Mouse (Mus musculus) lung, embryonic 14.5 days (tissue): ENCODE measurements around the gene Nfia. TPM values are rescaled to one million over a fixed set of nuclear protein-coding genes. Genes with fewer than 3 reads are reported as not detected.

Source experiments
- ATAC-seq: fragments of 200-750 bp; cut with Nextera tagmentation; 2 replicates; pipeline ENCODE4 v1.8.0; 2017; ENCODE audit warnings: mild to moderate bottlenecking, moderate TSS enrichment, moderate library complexity; ENCODE audit not compliant: insufficient read depth
- DNase-seq: peaks from one replicate; pipeline ENCODE4 v3.0.0-alpha.2; 2015
- H3K27ac ChIP-seq: fragments of 300-500 bp; sonication (generic); 2 replicates; pipeline ENCODE4 v1.5.1; 2014; ENCODE audit warnings: low read depth, mild to moderate bottlenecking, moderate library complexity
- H3K27me3 ChIP-seq: fragments of 300-500 bp; sonication (generic); 2 replicates; pipeline ENCODE4 v1.6.1; 2014; ENCODE audit warnings: low read length, control low read depth; ENCODE audit not compliant: insufficient read depth
- H3K36me3 ChIP-seq: fragments of 300-500 bp; sonication (generic); 2 replicates; pipeline ENCODE4 v1.6.1; 2014; ENCODE audit warnings: control low read depth; ENCODE audit not compliant: insufficient read depth
- H3K4me1 ChIP-seq: fragments of 300-500 bp; sonication (generic); 2 replicates; pipeline ENCODE4 v1.6.1; 2014; ENCODE audit warnings: antibody characterized with exemption, control low read depth; ENCODE audit not compliant: insufficient read depth
- H3K4me2 ChIP-seq: fragments of 300-500 bp; sonication (generic); 2 replicates; pipeline ENCODE4 v1.6.1; 2014; ENCODE audit warnings: mild to moderate bottlenecking
- H3K4me3 ChIP-seq: fragments of 300-500 bp; sonication (generic); 2 replicates; pipeline ENCODE4 v1.5.1; 2014; ENCODE audit warnings: low read depth, low read length
- H3K9ac ChIP-seq: fragments of 300-500 bp; sonication (generic); 2 replicates; pipeline ENCODE4 v1.6.1; 2014
- H3K9me3 ChIP-seq: fragments of 300-500 bp; sonication (generic); 2 replicates; pipeline ENCODE4 v1.6.1; 2016; ENCODE audit warnings: low read depth, low read length, control low read depth
- CTCF ChIP-seq: IDR thresholded peaks from 2 replicates; pipeline ENCODE4 v1.5.1; 2016; ENCODE audit warnings: antibody characterized with exemption, low read depth
- WGBS: fragments of 180-500 bp; shearing (Covaris S2); extraction: QIAGEN DNeasy Blood & Tissue Kit; methylation state at CpG from one replicate; pipeline ENCODE4 v1.1.7; 2014; 5-methylcytosine and 5-hydroxymethylcytosine counted together
- polyA plus RNA-seq: library from polyadenylated mRNA; unstranded; fragments of >200 nt; fragmentation: Nextera tagmentation; extraction: Ambion mirVana; gene quantifications from 2 replicates; pipeline ENCODE4 v1.2.1, GENCODE M21; 2014

Gene Nfia
- polyA plus RNA-seq, 1 experiment from 2014 or later, result 48.2 TPM

DNA sequence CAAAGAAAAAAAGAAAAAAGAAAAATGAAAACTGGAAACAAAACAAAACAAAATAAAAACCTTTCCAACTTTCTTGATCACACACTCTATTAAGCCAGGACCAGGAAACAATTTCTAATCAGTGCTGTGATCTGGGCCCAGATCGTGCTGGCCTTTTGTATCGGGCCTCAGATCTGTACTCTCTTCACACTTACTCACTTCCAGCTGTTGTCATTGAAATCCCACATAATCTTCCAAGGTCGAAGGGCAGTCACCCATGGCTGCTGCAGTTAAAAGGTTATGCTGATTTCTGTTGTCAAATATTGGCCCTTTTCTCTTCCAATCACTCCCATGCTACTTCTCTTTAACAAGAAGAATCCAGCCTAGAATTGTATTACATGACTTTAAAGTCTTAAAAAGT, 219.3 kb downstream of the Nfia start:
- Histone ChIP-seq H3K9me3 (no peaks in the 10 kb centered on the region), H3K36me3 (no peaks in the 10 kb centered on the region), H3K4me2 (no peak overlapping the region), H3K4me3 (no peak overlapping the region), H3K9ac (no peak overlapping the region), H3K27me3 (no peaks in the 10 kb centered on the region), H3K4me1 (0 out of 2 replicates have a peak, but pooled peaks cover 11% of the 10 kb centered on the region), H3K27ac (no peak overlapping the region)
- no peak for TF ChIP-seq CTCF
- no peak for ATAC-seq
- 47% methylated on average over 3 of the region's 3 CpGs for WGBS
- DNase-seq, result no peak

DNA sequence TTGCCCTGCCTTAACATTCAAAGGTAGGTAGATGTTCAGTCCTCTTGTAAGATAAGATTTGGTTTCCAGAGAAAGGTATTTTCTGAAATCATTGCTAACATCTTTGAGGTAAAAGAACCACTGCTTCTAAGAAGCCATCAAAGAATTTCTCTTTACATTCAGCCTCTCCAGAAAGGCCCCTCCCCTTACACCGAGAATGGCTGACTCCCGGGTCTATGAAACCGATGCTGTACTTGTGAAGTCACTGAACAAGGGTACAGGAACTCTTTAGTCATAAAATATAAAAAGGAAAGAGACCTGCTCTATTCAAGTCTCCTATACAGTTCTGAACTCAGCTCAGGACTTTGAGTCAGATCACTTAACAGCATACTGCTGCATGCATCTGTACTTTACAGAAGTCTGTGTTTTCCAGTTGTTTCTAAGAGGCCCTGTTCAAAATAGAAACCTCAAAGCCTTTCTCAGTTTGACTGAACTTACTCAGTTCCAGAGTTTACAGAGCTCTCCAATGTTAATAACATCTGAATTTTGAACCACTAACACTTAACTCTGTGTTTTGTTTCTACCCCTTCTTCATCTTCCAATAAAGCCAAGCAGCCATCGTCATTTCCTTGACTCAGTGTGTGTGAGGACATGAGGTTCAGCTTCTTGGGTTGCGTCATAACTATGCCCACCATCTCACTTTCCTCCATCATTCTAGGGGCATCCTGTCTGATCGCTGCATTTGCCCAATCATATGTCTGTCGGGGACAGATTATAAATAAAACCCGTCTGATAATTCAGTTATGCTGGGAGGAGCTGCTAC, 223.6 kb downstream of the Nfia start:
- no peaks in the 10 kb centered on the region for H3K27me3 ChIP-seq
- H3K36me3 ChIP-seq, result no peaks in the 10 kb centered on the region
- 72% methylated on average over 8 of the region's 8 CpGs for WGBS
- 0 out of 2 replicates have a peak, but pooled peaks cover 3% of the 10 kb centered on the region for H3K4me1 ChIP-seq
- no peak overlapping the region for H3K4me3 ChIP-seq
- ATAC-seq, result no peak
- no peak for TF ChIP-seq CTCF
- H3K27ac ChIP-seq, result no peak overlapping the region
- no peaks in the 10 kb centered on the region for H3K9me3 ChIP-seq
- H3K4me2 ChIP-seq, result no peak overlapping the region
- no peak for DNase-seq
- no peak overlapping the region for H3K9ac ChIP-seq

DNA sequence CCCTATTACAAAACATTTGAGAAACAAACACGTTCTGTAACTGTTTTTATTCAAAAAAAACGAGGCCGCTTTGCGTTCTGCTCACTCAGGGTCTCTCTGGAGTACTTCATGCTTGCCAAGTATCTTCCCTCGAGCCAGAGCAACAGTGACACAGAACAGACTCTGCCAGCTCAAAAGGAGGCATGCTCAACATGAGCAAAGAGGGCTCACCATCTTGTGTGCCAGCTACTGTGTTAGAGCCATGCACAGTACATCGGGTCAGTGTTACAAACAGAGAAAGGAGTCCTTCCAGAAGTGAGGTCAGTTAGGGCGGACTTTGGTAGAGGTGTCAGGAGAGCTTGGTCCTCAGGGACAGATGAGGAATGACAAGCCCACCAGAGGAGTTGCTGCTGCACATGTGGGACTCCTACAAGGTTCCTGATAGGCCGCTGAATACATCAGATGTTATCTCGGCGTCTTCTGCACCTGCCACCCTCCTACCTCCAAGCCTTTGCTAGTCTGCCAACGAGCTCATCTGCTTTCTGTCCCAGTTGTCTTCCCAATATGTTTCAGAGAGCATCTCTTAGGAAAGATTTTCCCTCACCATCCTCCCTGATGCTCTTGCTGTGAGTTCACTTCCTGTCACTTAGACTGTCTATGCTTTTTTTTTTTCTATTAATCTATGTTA, 224.8 kb downstream of the Nfia start:
- Histone ChIP-seq H3K27me3 (no peaks in the 10 kb centered on the region), H3K4me1 (0 out of 2 replicates have a peak, but pooled peaks cover 3% of the 10 kb centered on the region), H3K9ac (no peak overlapping the region), H3K9me3 (no peaks in the 10 kb centered on the region), H3K36me3 (peaks cover 2% of the 10 kb centered on the region; the same call in 1 of the 2 replicates), H3K4me3 (no peak overlapping the region), H3K4me2 (no peak overlapping the region), H3K27ac (no peak overlapping the region)
- ATAC-seq (peak; percentile 8; the same call in 1 of the 2 replicates), DNase-seq (no peak)
- TF ChIP-seq CTCF, result no peak
- WGBS, result 78% methylated on average over 11 of the region's 11 CpGs

DNA sequence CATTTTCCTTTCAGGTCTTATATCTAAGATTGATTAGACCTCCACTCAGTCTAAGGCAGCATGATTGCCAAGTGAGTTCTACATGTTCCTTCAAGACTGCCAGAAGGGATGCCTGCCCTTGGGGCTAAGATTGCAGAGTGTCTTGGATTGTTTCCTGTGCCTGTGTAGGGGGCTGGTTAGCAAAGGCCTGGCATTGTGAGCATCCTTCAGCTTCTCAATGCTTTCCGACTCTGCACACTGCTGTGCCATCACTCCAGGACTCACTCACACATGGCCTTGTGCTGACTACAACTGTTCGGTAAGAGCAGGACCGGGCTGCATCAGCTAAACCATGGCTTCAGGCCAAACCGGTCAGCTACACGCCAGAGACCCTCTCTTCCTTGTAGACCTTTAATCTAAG, 229.7 kb downstream of the Nfia start:
- no peak for TF ChIP-seq CTCF
- DNase-seq, result peak; percentile 28
- no peaks in the 10 kb centered on the region for H3K9me3 ChIP-seq
- H3K36me3 ChIP-seq, result peaks cover 3% of the 10 kb centered on the region; the same call in 1 of the 2 replicates
- H3K4me3 ChIP-seq, result no peak overlapping the region
- H3K4me2 ChIP-seq, result no peak overlapping the region
- H3K9ac ChIP-seq, result no peak overlapping the region
- no peak for ATAC-seq
- peaks cover 22% of the 10 kb centered on the region for H3K4me1 ChIP-seq
- H3K27ac ChIP-seq, result peak overlapping the region; percentile 95; the same call in 1 of the 2 replicates
- WGBS, result 58% methylated on average over 5 of the region's 5 CpGs
- H3K27me3 ChIP-seq, result no peaks in the 10 kb centered on the region

DNA sequence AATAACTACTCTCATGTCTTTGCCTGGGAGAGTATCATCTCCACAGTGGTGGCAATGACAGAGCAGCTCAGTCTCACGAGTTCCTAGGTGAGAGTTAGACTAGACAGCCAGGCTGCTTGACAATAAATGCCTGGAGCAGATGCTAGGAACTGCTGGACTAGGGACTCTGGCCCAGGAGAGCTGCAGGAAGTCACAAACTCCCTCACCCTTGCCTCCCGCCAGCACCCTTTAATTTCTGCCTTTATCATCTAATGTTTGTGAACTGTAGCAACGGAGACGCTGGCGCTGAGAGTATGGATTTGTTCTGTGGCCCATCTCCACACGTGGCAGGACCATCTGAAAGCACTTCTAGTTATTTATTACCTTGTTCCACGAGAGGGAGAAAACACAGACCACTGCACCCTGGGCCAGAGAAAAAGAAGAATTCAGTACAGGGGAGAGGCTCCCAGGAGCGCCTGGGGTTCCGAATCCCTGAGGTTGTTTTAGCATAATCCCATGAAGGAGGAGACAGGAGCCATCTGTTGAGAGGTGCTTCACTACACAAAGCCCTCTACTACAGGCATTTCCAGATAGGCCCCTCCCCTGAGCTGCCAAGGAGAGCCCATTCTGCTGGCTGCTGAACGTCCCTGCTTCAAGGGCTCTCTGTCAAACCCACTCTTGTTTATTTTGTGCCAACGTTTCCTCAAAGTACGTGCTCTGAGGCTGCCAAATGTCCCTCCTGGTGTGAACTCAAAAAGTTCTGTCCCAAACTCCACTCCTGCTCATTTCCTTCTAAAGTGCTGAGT, 231.0 kb downstream of the Nfia start:
- DNase-seq (peak; percentile 72), ATAC-seq (peak; percentile 86)
- Histone ChIP-seq H3K4me3 (no peak overlapping the region), H3K27me3 (no peaks in the 10 kb centered on the region), H3K9ac (0 out of 2 replicates have a peak overlapping the region, but pooled peaks have one; percentile 20), H3K4me1 (peaks cover 22% of the 10 kb centered on the region), H3K4me2 (peak overlapping the region; percentile 40), H3K27ac (peak overlapping the region; percentile 95), H3K36me3 (peaks cover 8% of the 10 kb centered on the region; the same call in 1 of the 2 replicates), H3K9me3 (no peaks in the 10 kb centered on the region)
- WGBS, result 9% methylated on average over 12 of the region's 12 CpGs
- no peak; the same call in 1 of the 2 replicates for TF ChIP-seq CTCF

DNA sequence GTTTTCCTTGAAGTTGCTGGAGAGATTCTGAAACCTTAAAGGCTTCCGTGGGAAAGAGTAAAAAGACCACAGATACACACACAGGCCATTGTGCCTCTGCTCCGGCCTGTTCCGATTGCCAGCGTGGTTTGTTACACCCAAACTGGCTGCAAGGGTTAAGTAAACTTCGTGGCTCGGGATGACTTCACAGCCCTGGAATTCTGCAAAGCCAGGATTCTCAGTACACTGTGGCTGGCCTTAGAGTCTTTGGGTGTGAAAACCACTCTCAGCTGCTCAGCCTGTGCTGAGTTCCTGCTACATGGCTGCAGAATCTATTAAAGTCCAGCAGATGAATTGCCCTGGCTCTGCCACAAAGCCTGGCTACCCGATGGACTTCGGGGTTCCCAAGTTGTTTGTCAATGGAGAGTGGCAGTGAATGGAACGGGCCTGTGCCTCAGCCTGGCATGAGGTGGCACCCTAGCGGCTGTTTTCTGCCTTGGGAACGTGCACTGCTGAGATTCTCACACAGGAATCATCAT, 231.6 kb downstream of the Nfia start:
- peaks cover 8% of the 10 kb centered on the region; the same call in 1 of the 2 replicates for H3K36me3 ChIP-seq
- no peak overlapping the region for H3K4me3 ChIP-seq
- H3K27ac ChIP-seq, result peak overlapping the region; percentile 95
- peak; percentile 95 for ATAC-seq
- peak overlapping the region; percentile 40 for H3K4me2 ChIP-seq
- DNase-seq, result peak; percentile 93
- TF ChIP-seq CTCF, result peak; percentile 70
- H3K9ac ChIP-seq, result peak overlapping the region; percentile 40
- peaks cover 22% of the 10 kb centered on the region for H3K4me1 ChIP-seq
- WGBS, result 4% methylated on average over 11 of the region's 11 CpGs
- H3K9me3 ChIP-seq, result no peaks in the 10 kb centered on the region
- no peaks in the 10 kb centered on the region for H3K27me3 ChIP-seq
